In the genomic region with DNA sequence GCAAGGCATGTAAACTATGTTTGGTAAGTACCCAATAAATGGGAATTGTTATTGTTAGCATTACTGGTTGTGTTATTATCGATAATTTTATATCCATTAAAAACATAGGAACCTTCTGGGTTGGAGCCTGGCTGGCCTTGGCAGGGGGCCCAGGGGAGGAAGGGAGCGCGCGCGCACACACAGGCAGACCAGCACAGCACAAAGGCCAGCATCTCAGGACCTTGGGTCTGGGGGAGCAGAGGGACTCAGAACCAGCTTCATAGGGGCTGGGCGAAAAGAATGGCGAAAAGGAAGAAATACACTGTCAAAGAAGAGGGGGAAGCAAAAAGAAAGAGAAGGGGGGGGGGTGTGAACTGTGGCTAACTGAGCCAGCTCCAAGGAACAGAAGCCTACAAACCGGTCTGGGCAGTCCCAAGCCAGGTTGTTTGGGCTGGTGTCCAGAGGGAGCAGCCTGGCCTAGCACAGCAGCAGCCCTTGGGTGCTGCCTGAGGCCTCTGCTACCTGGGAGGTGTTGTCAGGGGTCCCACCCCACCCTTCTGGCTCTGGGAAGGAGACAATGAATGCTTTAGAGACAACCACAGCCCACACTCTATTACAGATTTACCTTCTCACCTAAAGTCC, we compare ENCODE assay signal across 13 mouse cellular contexts. TPM values are rescaled to one million over a fixed set of nuclear protein-coding genes. Genes with fewer than 3 reads are reported as not detected.
DNase-seq lines count a peak whose midpoint lies in the region.
"Had no signal": no experiment of that assay in that cellular context is flagged by ENCODE, and none has a peak within 500 bp of the region (broad histone marks: within the 10 kb centered on the region; RNA-seq: fewer than 3 reads in every experiment).

No protein-coding gene starts in this region.

- intact Hi-C loops in heart, postnatal 25 days (cut with DNase I) = no loop called here

- DNase-seq in adrenal gland, postnatal 14 days = peak; percentile 37
- no peak for DNase-seq in adrenal gland, adult 2 months
- DNase-seq in adipocyte (ENCODE audit: low spot score) = peak; percentile 20
- DNase-seq in kidney, postnatal 10 days = peak; percentile 67
- peak; percentile 67 for DNase-seq in lung, postnatal 14 days
- DNase-seq in retina, postnatal 1 day = no peak
- DNase-seq in heart, postnatal 25 days (ENCODE audit: low spot score) = no peak
- no peak for DNase-seq in gastrocnemius, postnatal 10 days
- DNase-seq: gastrocnemius, postnatal 36 days; heart, postnatal 36 days; liver, postnatal 0 days; thymus, postnatal 36 days had no signal

RNA-seq across cellular contexts. Expression of a gene that starts 13.4 kb away (rescaled TPM):
- total RNA-seq in adrenal gland, postnatal 14 days (2021) = 3.5 and 5.4 TPM in 2 replicates
- total RNA-seq in adrenal gland, adult 2 months (2021) = 1 to 10 TPM; 2.2 to 3.8 TPM
- 0.42 and 0.74 TPM in 2 replicates for polyA plus RNA-seq in adrenal gland, adult 2 months (2012; rRNA removed)
- total RNA-seq in heart, postnatal 25 days (2021) = 1 to 10 TPM; 3.1 to 3.4 TPM
- 1 to 10 TPM; 8.1 to 8.7 TPM for total RNA-seq in gastrocnemius, postnatal 10 days (2021)
- total RNA-seq: monocyte, adult 5-6 weeks had no signal

Comparison
In these comparisons a context has a peak if more than half of its experiments do, and no peak if none do; other contexts are left out.
1. DNase-seq: peak in adrenal gland, postnatal 14 days (single experiment), adipocyte (single experiment), kidney, postnatal 10 days (single experiment) and lung, postnatal 14 days (single experiment); none in adrenal gland, adult 2 months (single experiment), retina, postnatal 1 day (single experiment), heart, postnatal 25 days (single experiment) and gastrocnemius, postnatal 10 days (single experiment).